Mouse (Mus musculus): ENCODE measurements around the gene 4933428G20Rik.

DNA sequence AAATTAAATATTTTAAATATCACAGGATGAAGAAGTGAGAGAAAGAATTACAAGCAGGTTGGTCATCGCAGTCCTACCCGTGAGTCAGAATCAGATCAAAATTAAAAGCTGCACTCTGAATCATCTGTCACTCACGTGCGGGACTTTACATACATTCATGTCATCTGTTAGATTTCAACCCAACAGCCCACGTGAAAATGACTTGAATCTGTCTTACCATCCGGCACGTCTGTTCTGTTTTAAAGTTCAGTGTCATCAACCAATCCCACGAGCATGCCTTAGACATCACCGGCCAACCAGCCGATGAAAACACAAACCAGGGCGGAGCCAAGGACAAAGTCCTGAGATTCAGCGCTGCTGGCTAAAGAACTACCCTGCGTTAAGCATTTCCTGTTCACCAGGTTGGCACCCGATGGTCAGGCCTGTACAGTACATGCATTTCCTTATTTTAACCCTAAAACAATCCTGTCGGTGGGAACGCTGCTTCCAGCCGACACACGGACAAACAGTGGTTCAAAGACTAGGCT is 28.2 kb upstream of the 4933428G20Rik start:
- TF ChIP-seq GATA1 (IDR thresholded peaks at IDR 0.05; ENCODE audit: borderline replicate concordance, low read length) (no peak), CTCF (IDR thresholded peaks at IDR 0.05; ENCODE audit: low read depth, low read length) (no peak), POLR2AphosphoS5 (IDR thresholded peaks at IDR 0.05; ENCODE audit: insufficient replicate concordance, low read depth, low read length) (no peak)
